Mouse (Mus musculus): ENCODE data around the gene Sptan1.

DNA sequence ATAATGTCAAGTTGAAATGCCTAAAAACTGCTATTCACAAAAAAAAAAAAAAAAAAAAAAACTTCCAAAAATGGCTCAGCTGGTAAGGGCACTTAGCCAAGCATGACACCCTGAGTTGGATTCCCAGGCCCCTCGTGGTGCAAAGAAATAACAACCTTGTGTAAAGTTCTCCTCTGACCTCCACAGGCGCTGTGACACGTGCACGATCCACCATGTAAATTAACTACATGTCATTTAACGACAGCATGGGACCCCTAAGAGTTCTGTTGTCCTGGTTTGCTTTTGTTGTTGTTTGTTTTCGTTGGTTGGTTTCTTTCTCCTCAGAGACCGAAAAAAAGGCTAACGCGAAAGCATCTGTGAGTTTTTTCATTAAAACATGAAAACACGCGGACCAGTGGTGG lies 82.7 kb downstream of the Sptan1 start:
- TF ChIP-seq GATA1 (IDR thresholded peaks at IDR 0.05; ENCODE audit: low read length) (no peak), TAL1 (IDR thresholded peaks at IDR 0.05; ENCODE audit: low read length) (no peak)
